Mouse (Mus musculus) ovary, adult 18-20 months (tissue): Measurements from ENCODE around the gene Grin3b.

Source experiments
- DNase-seq: peaks from one replicate; pipeline ENCODE4 v3.0.0; 2022; ENCODE audit warnings: low spot score, mixed read lengths

The Grin3b gene

GRCm38 (mm10) chr10:79970415-79971182, at the start of gene Grin3b:
TSS of gene Grin3b (plus strand) at chr10:79970715.
- DNase-seq: no peak

GRCm38 (mm10) chr10:79920958-79921535, 49.5 kb upstream of the Grin3b start, which contains the start of gene R3hdm4:
TSS of gene R3hdm4 (minus strand) at chr10:79921208.
- no peak for DNase-seq

GRCm38 (mm10) chr10:79921572-79921971, 48.9 kb upstream of the Grin3b start:
- DNase-seq: no peak

- DNase-seq: peak; percentile 76
Observed at GRCm38 (mm10) chr10:79924998-79925784, 45.3 kb upstream of the Grin3b start.

GRCm38 (mm10) chr10:79925785-79926490, 44.6 kb upstream of the Grin3b start:
- DNase-seq: no peak

- peak; percentile 82 for DNase-seq
Observed at GRCm38 (mm10) chr10:79926491-79927323, 43.8 kb upstream of the Grin3b start, which contains the start of gene Arid3a. TSS of gene Arid3a (plus strand) at chr10:79927043.

- no peak for DNase-seq
Observed at GRCm38 (mm10) chr10:79927324-79928029, 43.0 kb upstream of the Grin3b start.

GRCm38 (mm10) chr10:79928030-79928694, 42.4 kb upstream of the Grin3b start:
- DNase-seq: peak; percentile 59

GRCm38 (mm10) chr10:79928907-79929701, 41.4 kb upstream of the Grin3b start:
- DNase-seq: no peak

GRCm38 (mm10) chr10:79929967-79930825, 40.3 kb upstream of the Grin3b start:
- no peak for DNase-seq

GRCm38 (mm10) chr10:79930826-79931186, 39.7 kb upstream of the Grin3b start:
- DNase-seq: no peak

GRCm38 (mm10) chr10:79931797-79932196, 38.7 kb upstream of the Grin3b start:
- no peak for DNase-seq

- DNase-seq: no peak
Observed at GRCm38 (mm10) chr10:79932736-79933135, 37.8 kb upstream of the Grin3b start.

GRCm38 (mm10) chr10:79933145-79933679, 37.3 kb upstream of the Grin3b start:
- DNase-seq: no peak

- DNase-seq: no peak
Observed at GRCm38 (mm10) chr10:79933861-79934260, 36.7 kb upstream of the Grin3b start.

GRCm38 (mm10) chr10:79934272-79934721, 36.2 kb upstream of the Grin3b start:
- DNase-seq: peak; percentile 71

GRCm38 (mm10) chr10:79934794-79935569, 35.5 kb upstream of the Grin3b start:
- DNase-seq: no peak
